Mouse (Mus musculus) testis, adult 2 months (tissue): Measurements from ENCODE around the gene Trp53bp2.

Experiments used
- CTCF ChIP-seq: fragments of 200-500 bp; IDR thresholded peaks from 2 replicates; pipeline ENCODE4 v1.5.1; 2012; ENCODE audit warnings: low read depth, mild to moderate bottlenecking, inconsistent platforms, low read length, moderate library complexity; ENCODE audit not compliant: control insufficient read depth, insufficient read depth, insufficient replicate concordance
- POLR2A ChIP-seq: fragments of 200-500 bp; IDR thresholded peaks from 2 replicates; pipeline ENCODE4 v1.6.1; 2012; ENCODE audit warnings: low read depth, mild to moderate bottlenecking, inconsistent platforms, low read length, moderate library complexity; ENCODE audit not compliant: control insufficient read depth

- TF ChIP-seq POLR2A (no peak), CTCF (no peak)
Observed at GRCm38 (mm10) chr1:182497736-182498135, 88.8 kb downstream of the Trp53bp2 start.
